Mouse (Mus musculus) brain, embryonic 18.5 days (tissue): ENCODE data around the gene Cfap45.
A peak's percentile ranks its signal among the peaks of the same experiment; 100 is the strongest.

Experiments used
- DNase-seq: peaks from one replicate; pipeline ENCODE4 v3.0.0-alpha.2; 2012; ENCODE audit warnings: low read depth, low spot score

Gene Cfap45

DNA sequence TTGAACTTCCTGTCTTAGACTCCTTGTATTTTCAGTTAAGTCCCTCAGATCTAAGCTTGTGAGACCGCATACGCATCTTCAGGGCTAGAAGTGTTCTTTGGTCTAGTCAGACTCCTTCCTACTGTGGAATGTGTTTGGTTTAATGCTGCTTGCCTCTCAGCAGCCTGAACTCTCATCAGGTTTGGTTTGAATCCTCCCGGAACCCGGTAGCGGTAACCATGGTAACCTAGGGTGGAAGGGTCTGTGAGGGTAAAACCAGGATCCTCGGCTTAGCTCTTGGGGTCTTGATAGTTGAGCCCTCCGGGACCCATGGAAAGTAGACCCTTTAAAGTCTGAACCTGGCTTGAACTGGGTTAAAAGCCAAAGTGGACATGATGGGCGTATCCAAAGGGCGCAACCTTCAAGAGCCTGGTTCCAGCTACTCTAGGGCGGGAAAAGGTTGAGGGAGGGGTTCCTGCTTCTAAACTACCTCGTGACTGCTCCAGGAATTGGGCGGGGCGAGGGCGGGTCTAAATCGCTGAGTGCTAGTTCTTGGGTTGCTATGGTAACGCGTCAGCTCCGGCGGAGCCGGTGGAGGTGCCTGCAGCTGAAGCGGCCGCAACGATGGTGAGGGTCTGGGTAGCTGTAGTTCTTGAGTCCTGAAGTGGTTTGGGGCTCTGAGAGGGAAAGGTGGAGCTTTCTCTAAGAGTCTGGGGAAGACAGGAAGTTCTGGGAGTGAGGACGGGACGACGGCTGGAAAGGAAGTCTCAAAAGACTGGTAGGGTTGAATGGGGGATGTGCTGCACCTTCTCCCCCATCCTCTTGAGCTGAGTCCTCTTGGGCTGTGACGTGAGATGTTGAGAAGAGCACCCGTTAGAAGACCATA is at the start of gene Cfap45:
Cfap45 (plus strand) TSS at position 226 of the 865 bp plus-strand sequence.
- DNase-seq = peak; percentile 80

GRCm38 (mm10) chr1:172472909-172473308 is 47.7 kb upstream of the Cfap45 start:
- no peak for DNase-seq

- no peak for DNase-seq
Observed at GRCm38 (mm10) chr1:172474196-172474595, 46.4 kb upstream of the Cfap45 start.

DNA sequence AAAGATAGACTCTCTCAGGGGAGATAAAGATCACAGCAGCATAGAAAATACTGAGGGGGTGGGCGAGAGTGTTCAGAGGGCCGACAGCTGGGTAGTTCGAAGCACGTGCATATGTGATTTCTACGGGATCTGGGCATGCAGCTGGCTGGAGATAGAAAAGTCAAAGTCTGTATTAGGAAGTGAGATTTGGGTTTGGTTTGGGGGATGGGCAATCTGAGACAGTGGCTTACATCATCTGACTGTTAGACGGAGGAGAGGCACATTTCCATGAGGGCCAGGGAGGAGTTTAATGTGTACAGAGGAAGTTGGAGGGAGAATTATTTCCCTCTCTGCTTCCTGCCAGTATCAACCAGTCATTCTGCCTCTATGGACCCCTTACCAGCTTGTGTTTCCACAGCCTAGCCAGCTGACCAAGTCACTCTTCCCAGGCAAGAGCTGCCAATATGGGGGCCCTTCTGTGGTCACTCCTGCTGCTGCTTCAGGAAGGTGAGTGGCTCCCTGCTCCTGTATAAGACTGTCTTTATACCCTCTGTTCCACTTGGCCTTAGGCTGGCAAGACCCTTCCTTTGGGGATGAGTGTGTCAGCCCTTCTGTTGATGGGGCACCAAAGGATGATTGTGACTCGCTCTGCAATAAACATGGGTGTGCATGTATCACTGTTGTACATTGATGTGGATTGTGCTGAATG is 45.4 kb upstream of the Cfap45 start, which contains the start of gene Slamf9:
Slamf9 (plus strand) TSS at position 305 of the 688 bp plus-strand sequence.
- DNase-seq = no peak

DNA sequence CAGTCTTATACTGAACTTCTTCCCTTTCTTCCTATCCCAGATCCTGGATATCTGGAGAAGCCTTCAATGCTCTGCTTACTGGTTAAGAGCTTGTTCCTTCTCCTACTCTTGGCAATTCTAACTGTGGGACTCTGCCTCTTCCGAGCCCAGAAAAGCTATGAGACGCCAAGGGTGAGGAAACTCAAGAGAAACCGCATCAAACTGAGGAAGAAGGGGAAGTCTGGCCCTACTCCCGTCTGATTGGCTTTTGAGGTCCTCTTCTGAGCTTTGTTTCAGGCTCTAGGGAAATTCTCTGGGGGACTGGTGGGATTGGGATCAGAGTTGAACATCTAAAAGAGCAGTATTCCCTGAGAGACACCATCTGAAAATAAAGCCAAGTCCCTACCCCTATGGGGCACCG is 42.6 kb upstream of the Cfap45 start:
- DNase-seq = no peak

DNA sequence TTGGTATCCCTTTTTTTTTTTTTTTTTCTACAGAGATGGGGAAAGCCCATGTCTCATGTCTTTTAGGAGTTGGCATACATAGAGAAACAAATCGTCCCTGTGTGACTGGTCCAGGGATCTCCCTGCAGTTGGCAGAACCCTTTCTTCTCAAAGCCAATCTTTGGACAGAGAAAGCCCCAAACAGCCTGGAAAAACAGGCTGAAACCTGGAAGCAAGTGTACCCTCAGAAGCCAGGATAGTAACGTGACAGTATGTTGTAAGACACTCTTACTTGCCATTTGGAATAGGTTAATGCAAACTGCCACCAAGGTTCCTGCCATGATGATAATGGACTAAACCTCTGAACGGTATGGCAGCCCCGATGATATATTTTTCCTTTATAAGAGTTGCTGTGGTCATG is 40.2 kb upstream of the Cfap45 start:
- DNase-seq = no peak

- no peak for DNase-seq
Observed at GRCm38 (mm10) chr1:172481111-172481510, 39.5 kb upstream of the Cfap45 start.

GRCm38 (mm10) chr1:172481540-172482280 is 38.9 kb upstream of the Cfap45 start, which contains the start of gene Igsf9:
Gene Igsf9, plus strand, starts transcription at chr1:172481788.
- DNase-seq = peak; percentile 93

DNA sequence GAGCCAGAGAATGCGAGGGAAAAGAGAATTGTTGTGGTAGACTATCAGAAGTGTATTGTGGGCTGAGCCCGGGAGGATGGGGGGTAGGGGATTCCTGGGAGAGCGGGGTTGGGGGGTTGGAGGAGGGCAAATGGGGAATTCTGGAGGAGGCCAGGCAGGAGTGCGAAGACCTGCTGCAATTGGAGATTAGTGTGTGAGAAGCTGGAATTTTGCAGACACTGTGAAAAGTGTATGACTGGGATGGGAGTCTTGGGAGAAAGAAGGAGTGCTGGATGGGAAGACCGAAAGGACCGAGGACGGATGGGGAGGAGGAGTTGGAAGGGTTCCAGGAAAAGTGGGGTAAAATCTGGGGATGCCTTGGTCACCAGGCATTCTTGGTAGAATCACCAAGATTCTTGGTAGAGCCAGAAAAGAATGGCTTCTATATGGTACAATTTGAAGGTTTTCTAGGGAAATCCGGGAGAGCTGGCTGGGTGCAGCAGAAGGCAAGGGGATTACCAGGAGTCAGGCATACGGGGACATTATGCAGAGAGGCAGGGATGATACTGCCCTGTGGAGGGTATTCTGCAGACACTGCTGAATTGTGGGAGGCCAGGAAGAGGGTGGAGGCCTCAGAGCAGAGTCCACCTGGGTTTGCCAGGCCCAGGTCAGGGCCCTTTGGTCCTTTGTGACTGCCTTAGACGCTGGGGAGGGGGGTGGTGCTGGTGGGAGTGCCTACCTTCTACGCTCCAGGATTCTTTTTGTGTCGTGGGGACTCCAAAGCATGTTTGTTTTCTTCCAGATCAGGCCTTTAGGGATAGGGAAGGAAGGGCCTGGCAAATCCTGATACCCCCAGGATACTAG is 37.9 kb upstream of the Cfap45 start:
- DNase-seq = no peak

DNA sequence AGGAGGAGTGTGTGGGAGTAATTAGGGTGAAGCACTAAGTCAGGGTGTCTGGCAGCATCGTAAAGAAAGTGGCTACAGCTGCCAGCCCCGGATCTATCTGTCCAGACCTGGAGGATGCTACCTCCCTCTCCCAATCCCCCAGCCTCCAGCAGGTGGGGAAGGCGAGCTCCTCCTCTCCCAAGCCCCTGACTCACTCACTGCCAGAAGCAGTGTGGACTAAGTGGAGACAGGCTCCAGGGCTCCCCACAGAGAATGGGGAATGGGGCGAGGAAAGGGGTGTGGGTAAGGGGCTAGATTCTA is 37.3 kb upstream of the Cfap45 start:
- no peak for DNase-seq

DNA sequence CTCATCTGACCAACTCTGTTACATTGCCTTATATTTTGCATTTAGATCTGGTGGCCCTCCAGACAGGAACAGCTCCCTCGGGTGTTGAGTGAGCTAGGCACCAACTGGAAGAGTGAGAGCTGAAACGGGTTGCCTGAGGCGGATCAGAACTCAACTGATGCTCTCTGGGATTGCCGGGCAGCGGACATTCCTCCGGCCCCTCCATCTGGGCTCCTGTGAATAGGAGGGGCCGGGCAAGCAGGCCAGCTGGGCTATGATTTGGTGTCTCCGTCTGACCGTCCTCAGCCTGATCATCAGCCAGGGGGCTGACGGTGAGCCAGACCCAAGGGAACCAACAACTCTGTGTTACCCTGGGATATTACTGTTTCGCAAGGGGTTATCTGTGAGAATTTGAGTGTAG is 36.4 kb upstream of the Cfap45 start:
- DNase-seq = no peak

DNA sequence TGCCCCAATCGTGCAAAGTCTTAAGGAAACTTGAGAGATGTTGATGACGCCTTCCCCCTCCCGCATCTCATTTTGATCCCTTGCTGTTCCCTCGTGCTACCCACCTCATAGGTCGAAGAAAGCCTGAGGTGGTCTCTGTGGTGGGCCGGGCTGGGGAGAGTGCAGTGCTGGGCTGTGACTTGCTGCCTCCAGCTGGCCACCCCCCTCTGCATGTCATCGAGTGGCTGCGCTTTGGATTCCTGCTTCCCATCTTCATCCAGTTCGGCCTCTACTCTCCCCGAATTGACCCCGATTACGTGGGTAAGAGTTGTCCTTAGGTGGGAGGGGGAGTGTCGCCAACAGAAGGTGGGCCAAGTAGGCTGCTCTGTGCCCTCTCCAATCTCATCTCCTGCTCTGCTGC is 35.9 kb upstream of the Cfap45 start:
- DNase-seq = no peak

- DNase-seq = no peak
Observed at GRCm38 (mm10) chr1:172485821-172486220, 34.8 kb upstream of the Cfap45 start.

GRCm38 (mm10) chr1:172486236-172486635 is 34.4 kb upstream of the Cfap45 start:
- no peak for DNase-seq

GRCm38 (mm10) chr1:172486651-172487050 is 34.0 kb upstream of the Cfap45 start:
- no peak for DNase-seq

- DNase-seq = no peak
Observed at GRCm38 (mm10) chr1:172487859-172488258, 32.7 kb upstream of the Cfap45 start.

DNA sequence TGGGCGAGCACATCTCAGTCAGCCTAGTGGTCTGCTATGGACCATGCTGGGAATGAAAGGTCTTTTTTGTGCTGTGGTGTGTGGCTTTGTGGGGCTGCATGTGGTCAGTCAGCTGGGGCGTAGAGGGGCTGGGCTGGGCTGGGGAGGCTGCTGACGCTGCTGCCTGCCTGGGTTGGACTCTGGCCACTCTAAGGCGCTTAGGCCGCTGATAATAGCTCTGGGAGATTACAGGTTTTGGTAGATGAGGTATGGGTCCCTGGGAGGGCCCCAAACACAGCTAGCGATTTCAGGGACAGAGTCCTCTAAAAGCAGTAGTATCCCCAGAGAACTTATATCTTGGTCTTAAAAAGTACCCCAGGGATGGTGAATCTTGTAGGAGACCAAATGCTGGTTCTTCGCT is 31.8 kb upstream of the Cfap45 start:
- no peak for DNase-seq

GRCm38 (mm10) chr1:172489585-172490250 is 30.9 kb upstream of the Cfap45 start:
- no peak for DNase-seq

- no peak for DNase-seq
Observed at GRCm38 (mm10) chr1:172490261-172490661, 30.3 kb upstream of the Cfap45 start.

DNA sequence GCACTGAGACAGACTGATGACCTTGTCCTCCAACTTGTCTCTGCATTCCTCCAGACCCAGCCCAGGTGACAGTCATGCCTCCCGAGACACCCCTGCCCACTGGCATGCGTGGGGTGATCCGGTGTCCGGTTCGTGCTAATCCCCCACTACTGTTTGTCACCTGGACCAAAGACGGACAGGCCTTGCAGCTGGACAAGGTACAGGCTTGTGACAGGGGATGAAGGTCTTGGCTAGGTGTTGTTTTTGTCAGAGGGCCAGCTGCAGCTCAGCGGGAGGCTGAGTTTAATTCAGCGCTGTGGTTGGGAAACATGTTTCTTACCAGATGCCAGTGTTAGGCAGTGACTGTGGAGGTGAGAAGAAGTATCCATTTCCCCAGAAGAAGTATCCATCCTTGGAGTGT is 28.6 kb upstream of the Cfap45 start:
- DNase-seq = no peak

DNA sequence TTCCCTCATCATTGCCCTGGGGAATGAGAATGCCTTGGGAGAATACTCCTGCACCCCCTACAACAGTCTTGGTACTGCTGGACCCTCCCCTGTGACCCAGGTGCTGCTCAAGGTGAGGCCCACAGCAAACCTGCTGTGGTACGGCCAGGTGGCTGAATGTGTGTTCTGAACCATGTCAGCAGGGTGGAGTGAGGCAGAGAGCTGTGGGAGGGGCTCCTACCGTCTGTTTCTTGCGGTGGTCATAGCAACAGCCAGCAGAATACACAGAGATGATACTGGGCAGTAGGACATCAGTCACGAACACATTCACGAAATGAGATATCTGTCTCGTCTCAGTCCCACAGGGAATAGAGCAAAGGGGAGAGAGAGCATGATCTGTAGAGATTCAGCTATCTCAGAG is 27.1 kb upstream of the Cfap45 start:
- no peak for DNase-seq
